Mouse (Mus musculus): ENCODE data around the gene Zcchc3. TPM values are rescaled to one million over a fixed set of nuclear protein-coding genes. Genes with fewer than 3 reads are reported as not detected.
A peak's percentile ranks its signal among the peaks of the same experiment; 100 is the strongest.

Gene Zcchc3
- polyA plus RNA-seq, 1 experiment from 2014 or later = 42.9 TPM

- H3K9ac ChIP-seq (ENCODE audit: low read depth, low read length) = peak within 1 kb of the TSS; percentile 96
- peak within 1 kb of the TSS; percentile 87 for H3K4me2 ChIP-seq (replicated peaks; ENCODE audit: low read depth, low read length)
- no peaks in the 10 kb centered on the region for H3K36me3 ChIP-seq (ENCODE audit: control insufficient read depth, insufficient read depth, low read length)
- no peaks in the 10 kb centered on the region for H3K27me3 ChIP-seq (ENCODE audit: control insufficient read depth, insufficient read depth, low read length)
- peak; percentile 71 for ATAC-seq (ENCODE audit: low FRiP score)
- DNase-seq (ENCODE audit: low spot score) = peak; percentile 98
- peak within 1 kb of the TSS; percentile 99 for H3K27ac ChIP-seq (ENCODE audit: low read depth, low read length)
- peaks cover 9% of the 10 kb centered on the region; the same call in 1 of the 2 replicates for H3K4me1 ChIP-seq (replicated peaks; ENCODE audit: control insufficient read depth, insufficient read depth, low read length)
- WGBS = under 1% methylated on average over 69 of the region's 104 CpGs
- H3K4me3 ChIP-seq (ENCODE audit: low read depth, low read length) = peak within 1 kb of the TSS; percentile 79
- no peaks in the 10 kb centered on the region for H3K9me3 ChIP-seq (ENCODE audit: control insufficient read depth, low read length)
These were observed 17.0 kb downstream of the Zcchc3 start, which contains the start of gene Sox12 for GRCm38 (mm10) chr2:152397680-152398435. Gene Sox12, minus strand, starts transcription at chr2:152398063.

DNA sequence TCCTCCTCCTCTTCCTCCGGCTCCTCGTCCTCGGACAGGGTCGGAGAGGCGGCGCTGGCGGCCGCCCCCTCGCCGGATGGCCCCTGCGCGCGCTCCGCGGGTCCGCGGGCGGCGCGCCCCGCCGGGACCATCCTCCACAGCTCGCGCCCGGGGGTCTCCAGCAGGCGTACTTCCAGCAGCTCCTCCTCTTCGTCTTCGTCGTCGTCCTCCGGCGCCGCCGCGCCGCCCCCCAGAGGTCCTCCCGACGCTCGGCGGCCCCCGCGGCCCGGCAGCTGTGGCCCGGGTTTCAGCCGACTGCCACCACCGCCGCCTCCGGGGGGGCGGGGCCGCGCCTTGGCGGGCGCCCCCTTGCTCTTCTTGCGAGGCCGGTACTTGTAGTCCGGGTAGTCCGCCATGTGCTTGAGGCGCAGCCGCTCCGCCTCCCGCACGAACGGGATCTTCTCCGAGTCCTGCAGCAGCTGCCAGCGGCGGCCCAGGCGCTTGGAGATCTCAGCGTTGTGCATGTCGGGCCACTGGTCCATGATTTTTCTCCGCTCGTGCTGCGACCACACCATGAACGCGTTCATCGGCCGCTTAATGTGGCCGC is 17.7 kb downstream of the Zcchc3 start:
- Histone ChIP-seq H3K27ac (ENCODE audit: low read depth, low read length) (peak overlapping the region; percentile 99), H3K27me3 (ENCODE audit: control insufficient read depth, insufficient read depth, low read length) (no peaks in the 10 kb centered on the region), H3K36me3 (ENCODE audit: control insufficient read depth, insufficient read depth, low read length) (no peaks in the 10 kb centered on the region), H3K4me3 (ENCODE audit: low read depth, low read length) (peak overlapping the region; percentile 79), H3K4me2 (replicated peaks; ENCODE audit: low read depth, low read length) (peak overlapping the region; percentile 87), H3K4me1 (replicated peaks; ENCODE audit: control insufficient read depth, insufficient read depth, low read length) (peaks cover 9% of the 10 kb centered on the region; the same call in 1 of the 2 replicates), H3K9ac (ENCODE audit: low read depth, low read length) (peak overlapping the region; percentile 96), H3K9me3 (ENCODE audit: control insufficient read depth, low read length) (no peaks in the 10 kb centered on the region)
- DNase-seq (ENCODE audit: low spot score) (peak; percentile 83), ATAC-seq (ENCODE audit: low FRiP score) (peak; percentile 23)
- WGBS = under 1% methylated on average over 71 of the region's 77 CpGs

DNA sequence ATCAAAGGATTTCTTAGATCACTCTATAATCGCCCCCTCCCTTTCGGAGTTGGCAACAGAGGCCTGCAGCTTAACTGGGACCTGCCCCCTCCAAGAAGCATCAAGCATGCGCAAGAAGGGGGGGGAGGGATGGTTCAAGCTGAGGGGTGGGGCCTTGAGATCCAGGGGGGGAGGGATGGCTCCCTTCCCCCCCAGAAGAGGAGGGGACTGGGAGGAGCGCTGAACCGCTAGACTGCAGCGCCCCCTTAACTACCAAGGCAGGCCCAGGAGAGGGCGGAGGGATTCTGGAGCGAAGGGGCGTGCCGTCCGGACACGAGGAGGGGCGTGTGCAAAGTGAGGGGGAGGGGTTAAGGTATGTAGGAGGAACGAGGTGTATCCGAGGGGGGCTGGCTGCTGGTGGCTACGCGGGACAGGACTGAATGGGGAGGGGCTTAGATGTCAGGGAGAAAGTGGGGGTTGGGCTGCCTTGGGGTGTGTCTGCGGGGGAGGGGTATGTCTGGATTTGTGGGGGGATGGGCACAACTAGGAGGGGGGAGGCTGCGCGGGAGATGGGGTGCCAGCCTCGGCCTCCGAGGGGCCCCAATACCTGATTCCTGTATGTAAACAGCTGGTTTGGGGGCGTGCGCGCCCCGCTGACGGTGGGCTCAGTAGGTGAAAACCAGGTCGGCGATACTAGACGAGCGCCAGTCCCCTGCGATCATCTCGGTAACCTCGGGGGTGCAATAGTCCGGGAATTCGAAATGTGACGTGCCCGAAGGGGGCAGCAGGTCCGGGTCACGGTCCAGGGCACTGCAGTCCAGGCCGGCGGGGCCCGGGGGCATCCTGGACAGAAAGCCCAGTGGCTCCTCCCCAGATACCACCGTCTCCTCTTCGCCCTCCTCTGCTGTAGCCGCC is 18.5 kb downstream of the Zcchc3 start:
- Histone ChIP-seq H3K9ac (ENCODE audit: low read depth, low read length) (peak overlapping the region; percentile 96), H3K9me3 (ENCODE audit: control insufficient read depth, low read length) (no peaks in the 10 kb centered on the region), H3K27ac (ENCODE audit: low read depth, low read length) (peak overlapping the region; percentile 99), H3K36me3 (ENCODE audit: control insufficient read depth, insufficient read depth, low read length) (no peaks in the 10 kb centered on the region), H3K27me3 (ENCODE audit: control insufficient read depth, insufficient read depth, low read length) (no peaks in the 10 kb centered on the region), H3K4me2 (replicated peaks; ENCODE audit: low read depth, low read length) (peak overlapping the region; percentile 87), H3K4me3 (ENCODE audit: low read depth, low read length) (peak overlapping the region; percentile 79), H3K4me1 (replicated peaks; ENCODE audit: control insufficient read depth, insufficient read depth, low read length) (peaks cover 9% of the 10 kb centered on the region; the same call in 1 of the 2 replicates)
- ATAC-seq (ENCODE audit: low FRiP score) (peak; percentile 71), DNase-seq (ENCODE audit: low spot score) (peak; percentile 96)
- WGBS = under 1% methylated on average over 45 of the region's 46 CpGs

DNA sequence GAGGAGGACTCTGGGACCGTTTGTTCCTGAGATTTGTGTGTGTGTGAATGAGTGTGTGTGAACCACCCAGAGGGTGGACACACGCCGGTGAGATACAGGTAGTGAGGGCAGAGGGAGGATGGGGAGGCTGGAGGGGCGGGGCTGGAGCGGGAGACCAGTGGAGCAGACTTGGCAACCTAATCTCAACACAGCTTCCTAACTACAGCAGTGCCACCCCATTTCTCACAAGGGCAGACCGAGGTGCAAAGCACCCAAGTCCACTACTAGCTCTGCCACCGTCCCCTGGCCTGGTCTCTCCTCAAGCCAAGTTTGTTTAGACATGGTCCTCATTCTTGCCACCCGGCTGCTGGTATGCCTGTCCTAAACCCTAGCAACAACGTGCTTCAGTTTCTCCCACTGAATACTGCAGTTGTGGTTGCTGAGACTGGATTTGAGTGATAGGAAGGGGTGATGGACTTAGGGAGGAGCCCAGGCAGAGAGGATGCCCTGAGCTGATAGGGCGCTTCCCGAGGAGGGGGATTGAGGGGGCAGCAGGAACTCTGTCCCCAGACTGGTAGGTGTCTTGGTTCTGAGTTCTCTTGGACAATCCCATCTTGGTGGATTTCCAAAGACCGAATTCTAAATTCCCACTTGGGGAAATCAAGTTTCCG is 19.4 kb downstream of the Zcchc3 start:
- Histone ChIP-seq H3K27me3 (ENCODE audit: control insufficient read depth, insufficient read depth, low read length) (no peaks in the 10 kb centered on the region), H3K4me3 (ENCODE audit: low read depth, low read length) (peak overlapping the region; percentile 79), H3K4me2 (replicated peaks; ENCODE audit: low read depth, low read length) (peak overlapping the region; percentile 87), H3K9me3 (ENCODE audit: control insufficient read depth, low read length) (no peaks in the 10 kb centered on the region), H3K27ac (ENCODE audit: low read depth, low read length) (0 out of 2 replicates have a peak overlapping the region, but pooled peaks have one; percentile 24), H3K36me3 (ENCODE audit: control insufficient read depth, insufficient read depth, low read length) (no peaks in the 10 kb centered on the region), H3K4me1 (replicated peaks; ENCODE audit: control insufficient read depth, insufficient read depth, low read length) (peaks cover 9% of the 10 kb centered on the region; the same call in 1 of the 2 replicates), H3K9ac (ENCODE audit: low read depth, low read length) (peak overlapping the region; percentile 96)
- ATAC-seq (ENCODE audit: low FRiP score) = no peak
- 30% methylated on average over 13 of the region's 13 CpGs for WGBS
- DNase-seq (ENCODE audit: low spot score) = no peak

GRCm38 (mm10) chr2:152393225-152394017 is 21.4 kb downstream of the Zcchc3 start:
- DNase-seq (ENCODE audit: low spot score) = no peak
- no peak overlapping the region for H3K9ac ChIP-seq (ENCODE audit: low read depth, low read length)

DNA sequence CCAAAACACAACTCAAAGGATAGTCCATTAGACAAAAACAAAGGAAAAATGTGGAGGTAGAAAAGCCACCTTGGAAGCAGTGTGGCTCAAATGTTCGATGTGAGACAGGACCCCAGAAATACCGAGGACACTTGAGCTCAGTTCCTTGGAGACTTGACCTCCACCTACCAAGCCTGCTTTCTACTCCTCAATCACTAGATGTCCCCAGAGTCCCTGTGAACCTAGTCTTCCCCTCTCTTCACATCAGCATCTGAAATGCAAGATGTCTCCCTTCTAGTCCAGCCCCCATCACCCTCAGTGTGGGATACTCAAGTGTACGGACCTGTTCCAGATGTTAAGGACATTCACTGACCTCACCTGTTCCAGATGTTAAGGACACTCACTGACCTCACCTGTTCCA is 22.0 kb downstream of the Zcchc3 start:
- WGBS = 13% methylated on average over 3 of the region's 3 CpGs
- Histone ChIP-seq H3K4me2 (replicated peaks; ENCODE audit: low read depth, low read length) (no peak overlapping the region), H3K4me1 (replicated peaks; ENCODE audit: control insufficient read depth, insufficient read depth, low read length) (peaks cover 9% of the 10 kb centered on the region; the same call in 1 of the 2 replicates), H3K27ac (ENCODE audit: low read depth, low read length) (no peak overlapping the region), H3K36me3 (ENCODE audit: control insufficient read depth, insufficient read depth, low read length) (no peaks in the 10 kb centered on the region), H3K9ac (ENCODE audit: low read depth, low read length) (no peak overlapping the region), H3K9me3 (ENCODE audit: control insufficient read depth, low read length) (no peaks in the 10 kb centered on the region), H3K27me3 (ENCODE audit: control insufficient read depth, insufficient read depth, low read length) (no peaks in the 10 kb centered on the region), H3K4me3 (ENCODE audit: low read depth, low read length) (no peak overlapping the region)
- DNase-seq (ENCODE audit: low spot score) (peak; percentile 66), ATAC-seq (ENCODE audit: low FRiP score) (no peak)

More at GRCm38 (mm10) chr2:152393225-152394017, 21.4 kb downstream of the Zcchc3 start:
- 56% methylated on average over 9 of the region's 9 CpGs for whole genome bisulfite sequencing
- Histone ChIP-seq H3K27me3 (ENCODE audit: control insufficient read depth, insufficient read depth, low read length) (no peaks in the 10 kb centered on the region), H3K36me3 (ENCODE audit: control insufficient read depth, insufficient read depth, low read length) (no peaks in the 10 kb centered on the region), H3K4me3 (ENCODE audit: low read depth, low read length) (no peak overlapping the region), H3K4me2 (replicated peaks; ENCODE audit: low read depth, low read length) (no peak overlapping the region; the same call in 1 of the 2 replicates), H3K4me1 (replicated peaks; ENCODE audit: control insufficient read depth, insufficient read depth, low read length) (peaks cover 9% of the 10 kb centered on the region; the same call in 1 of the 2 replicates), H3K9me3 (ENCODE audit: control insufficient read depth, low read length) (no peaks in the 10 kb centered on the region), H3K27ac (ENCODE audit: low read depth, low read length) (no peak overlapping the region)
- ATAC-seq (ENCODE audit: low FRiP score) = no peak

DNA sequence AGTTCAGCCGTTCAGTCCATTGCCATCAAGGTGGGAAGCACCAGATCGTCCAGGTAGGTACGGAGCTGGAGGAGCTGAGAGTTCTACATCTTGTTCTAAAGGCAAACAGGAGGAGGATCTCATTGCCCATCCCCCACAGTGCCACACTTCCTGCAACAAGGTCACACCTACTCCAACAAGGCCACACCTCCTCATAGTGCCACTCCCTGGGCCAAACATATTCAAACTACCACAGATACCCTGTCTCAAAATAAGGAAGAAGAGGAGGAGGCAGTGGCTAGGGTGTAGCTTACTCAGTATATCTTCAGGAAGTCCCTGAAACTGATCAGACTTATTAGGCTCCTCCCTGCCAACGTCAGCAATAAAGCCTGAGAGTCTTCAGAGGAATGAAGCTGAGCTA is 30.6 kb downstream of the Zcchc3 start:
- no peak for DNase-seq (ENCODE audit: low spot score)
- 84% methylated on average over 4 of the region's 4 CpGs for WGBS

More for the DNA sequence above, 30.6 kb downstream of the Zcchc3 start:
- H3K27ac ChIP-seq (ENCODE audit: low read depth, low read length) = no peak overlapping the region
- H3K36me3 ChIP-seq (ENCODE audit: control insufficient read depth, insufficient read depth, low read length) = no peaks in the 10 kb centered on the region
- no peaks in the 10 kb centered on the region for H3K9me3 ChIP-seq (ENCODE audit: control insufficient read depth, low read length)
- no peaks in the 10 kb centered on the region for H3K27me3 ChIP-seq (ENCODE audit: control insufficient read depth, insufficient read depth, low read length)
- H3K9ac ChIP-seq (ENCODE audit: low read depth, low read length) = no peak overlapping the region
- no peak overlapping the region for H3K4me3 ChIP-seq (ENCODE audit: low read depth, low read length)
- ATAC-seq (ENCODE audit: low FRiP score) = no peak
- no peak overlapping the region for H3K4me2 ChIP-seq (replicated peaks; ENCODE audit: low read depth, low read length)
- H3K4me1 ChIP-seq (replicated peaks; ENCODE audit: control insufficient read depth, insufficient read depth, low read length) = no peaks in the 10 kb centered on the region
